Mouse (Mus musculus): ENCODE measurements around the gene Prss32. TPM values are rescaled to one million over a fixed set of nuclear protein-coding genes. Genes with fewer than 3 reads are reported as not detected.
A peak's percentile ranks its signal among the peaks of the same experiment; 100 is the strongest.

Prss32 gene
- 0.06 TPM in 1 of 2 replicates, not detected in the other for polyA plus RNA-seq (2012; rRNA removed)
- not detected in 2 replicates for polyA plus RNA-seq (2014; fragmentation: Nextera tagmentation; extraction: Ambion mirVana)

DNA sequence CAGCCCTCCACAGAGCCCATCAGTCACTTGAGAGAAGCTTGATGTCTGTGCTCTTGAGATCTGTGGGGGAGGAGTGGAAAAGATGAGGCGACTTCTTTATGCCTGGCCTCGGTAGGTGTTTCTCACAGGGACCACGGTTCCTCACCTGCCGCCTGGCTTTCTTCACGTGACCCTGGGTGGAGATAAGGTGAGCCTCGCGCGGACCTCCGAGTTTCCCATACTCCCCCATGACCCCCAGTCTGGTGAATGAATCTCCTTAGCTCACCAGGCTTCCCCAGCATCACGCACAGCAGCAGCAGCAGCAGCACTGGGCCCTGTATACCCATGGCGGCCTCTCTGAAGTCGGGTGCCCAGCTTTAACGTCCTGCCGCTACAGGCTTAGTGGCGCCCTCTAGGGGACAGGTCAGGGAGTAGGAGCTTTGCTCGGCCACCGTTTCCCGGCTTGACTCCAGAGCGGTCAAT lies at the start of gene Prss32, which contains the start of gene Prss41:
TSS of gene Prss32 (plus strand) at position 44 of the 462 bp plus-strand sequence.
TSS of gene Prss41 (minus strand) at position 361 of the 462 bp plus-strand sequence.
- Histone ChIP-seq H3K9ac (ENCODE audit: low read depth, low read length, severe bottlenecking) (no peak within 1 kb of the TSS), H3K9me3 (ENCODE audit: control insufficient read depth, low read length) (no peaks in the 10 kb centered on the region), H3K4me1 (ENCODE audit: control insufficient read depth, insufficient read depth, low read length) (no peaks in the 10 kb centered on the region), H3K27ac (replicated peaks; ENCODE audit: low read depth, low read length) (no peak within 1 kb of the TSS), H3K4me3 (replicated peaks; ENCODE audit: low read length) (no peak within 1 kb of the TSS), H3K36me3 (ENCODE audit: control insufficient read depth, insufficient read depth, low read length) (no peaks in the 10 kb centered on the region), H3K27me3 (ENCODE audit: control insufficient read depth, insufficient read depth, low read length) (no peaks in the 10 kb centered on the region), H3K4me2 (replicated peaks; ENCODE audit: low read depth, low read length, severe bottlenecking) (peak within 1 kb of the TSS; percentile 31)
- WGBS, result 17% methylated on average over 19 of the region's 19 CpGs
- no peak for ATAC-seq (ENCODE audit: low FRiP score, low read depth)
- DNase-seq (ENCODE audit: low spot score), result no peak
- no peak for TF ChIP-seq POLR2A (IDR thresholded peaks at IDR 0.05; ENCODE audit: borderline replicate concordance, extremely low read depth, insufficient read depth, insufficient read length)

DNA sequence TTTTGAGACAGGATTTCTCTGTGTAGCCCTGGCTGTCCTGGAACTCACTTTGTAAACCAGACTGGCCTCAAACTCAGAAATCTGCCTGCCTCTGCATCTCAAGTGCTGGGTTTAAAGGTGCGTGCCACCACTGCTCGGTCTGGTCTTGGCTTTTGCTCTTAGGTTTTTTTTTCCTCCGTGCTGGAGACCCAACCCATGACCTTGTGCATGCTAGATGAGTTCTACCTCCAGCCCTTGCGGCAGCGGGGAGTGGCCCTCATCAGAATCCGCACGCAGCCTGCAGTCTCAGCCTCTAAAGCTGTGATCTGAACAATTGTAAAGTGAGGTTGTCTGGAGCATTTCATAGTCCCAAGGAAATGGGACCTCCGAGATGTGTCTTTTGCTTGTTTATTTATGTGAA lies 48.3 kb upstream of the Prss32 start:
- Histone ChIP-seq H3K27me3 (ENCODE audit: control insufficient read depth, insufficient read depth, low read length) (no peaks in the 10 kb centered on the region), H3K4me2 (replicated peaks; ENCODE audit: low read depth, low read length, severe bottlenecking) (no peak overlapping the region), H3K4me1 (ENCODE audit: control insufficient read depth, insufficient read depth, low read length) (peaks cover 8% of the 10 kb centered on the region), H3K9me3 (ENCODE audit: control insufficient read depth, low read length) (no peaks in the 10 kb centered on the region), H3K27ac (replicated peaks; ENCODE audit: low read depth, low read length) (no peak overlapping the region), H3K9ac (ENCODE audit: low read depth, low read length, severe bottlenecking) (no peak overlapping the region), H3K36me3 (ENCODE audit: control insufficient read depth, insufficient read depth, low read length) (peaks cover 5% of the 10 kb centered on the region; the same call in 1 of the 2 replicates), H3K4me3 (replicated peaks; ENCODE audit: low read length) (no peak overlapping the region)
- WGBS, result 95% methylated on average over 8 of the region's 8 CpGs
- ATAC-seq (ENCODE audit: low FRiP score, low read depth) (no peak), DNase-seq (ENCODE audit: low spot score) (no peak)
- TF ChIP-seq POLR2A (IDR thresholded peaks at IDR 0.05; ENCODE audit: borderline replicate concordance, extremely low read depth, insufficient read depth, insufficient read length), result no peak

DNA sequence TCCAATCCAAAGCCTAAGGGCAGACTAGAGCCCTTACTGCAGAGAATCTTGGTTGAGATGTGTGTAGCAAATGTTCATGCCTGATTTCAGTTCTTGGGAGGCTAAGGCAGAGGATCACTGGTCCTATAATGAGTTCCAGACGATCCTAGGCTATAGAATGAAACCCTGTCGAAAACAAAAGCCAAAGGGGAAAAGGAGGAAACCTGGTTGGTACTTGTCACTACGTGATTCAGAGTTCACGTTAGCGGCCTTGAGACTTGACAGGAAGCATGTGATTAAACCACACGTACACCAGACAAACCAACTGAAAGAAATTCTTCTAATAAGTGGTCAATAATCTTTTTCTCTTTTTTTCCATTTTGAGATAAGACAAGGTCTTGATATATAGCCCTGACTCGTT lies 46.3 kb upstream of the Prss32 start:
- no peaks in the 10 kb centered on the region for H3K9me3 ChIP-seq (ENCODE audit: control insufficient read depth, low read length)
- no peaks in the 10 kb centered on the region for H3K27me3 ChIP-seq (ENCODE audit: control insufficient read depth, insufficient read depth, low read length)
- no peak overlapping the region for H3K4me2 ChIP-seq (replicated peaks; ENCODE audit: low read depth, low read length, severe bottlenecking)
- peaks cover 5% of the 10 kb centered on the region; the same call in 1 of the 2 replicates for H3K36me3 ChIP-seq (ENCODE audit: control insufficient read depth, insufficient read depth, low read length)
- H3K27ac ChIP-seq (replicated peaks; ENCODE audit: low read depth, low read length), result no peak overlapping the region
- 16% methylated on average over 7 of the region's 7 CpGs for WGBS
- H3K9ac ChIP-seq (ENCODE audit: low read depth, low read length, severe bottlenecking), result no peak overlapping the region
- ATAC-seq (ENCODE audit: low FRiP score, low read depth) (no peak), DNase-seq (ENCODE audit: low spot score) (no peak)
- no peaks in the 10 kb centered on the region for H3K4me1 ChIP-seq (ENCODE audit: control insufficient read depth, insufficient read depth, low read length)
- TF ChIP-seq POLR2A (IDR thresholded peaks at IDR 0.05; ENCODE audit: borderline replicate concordance, extremely low read depth, insufficient read depth, insufficient read length), result no peak
- H3K4me3 ChIP-seq (replicated peaks; ENCODE audit: low read length), result no peak overlapping the region

DNA sequence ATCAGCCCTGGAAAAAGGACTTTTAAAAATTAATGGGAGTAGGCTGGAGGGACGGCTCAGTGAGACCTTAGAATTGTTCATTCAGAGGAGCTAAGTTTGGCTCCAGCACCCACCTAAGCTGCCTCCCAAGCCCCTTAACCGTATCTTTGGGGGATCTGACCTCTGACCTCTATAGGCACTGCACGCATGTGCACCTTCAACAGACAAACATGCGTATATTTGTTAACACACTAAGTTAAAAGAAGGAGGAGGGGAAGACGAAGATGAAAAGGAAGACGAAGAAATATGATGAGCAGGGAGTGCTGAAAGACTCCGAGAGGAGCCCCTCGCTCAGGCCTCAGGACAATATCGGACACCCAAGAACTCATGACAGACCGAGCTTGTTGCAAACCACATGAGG lies 42.0 kb upstream of the Prss32 start:
- no peak overlapping the region for H3K4me3 ChIP-seq (replicated peaks; ENCODE audit: low read length)
- no peak overlapping the region for H3K4me2 ChIP-seq (replicated peaks; ENCODE audit: low read depth, low read length, severe bottlenecking)
- WGBS, result 90% methylated on average over 10 of the region's 10 CpGs
- DNase-seq (ENCODE audit: low spot score) (no peak), ATAC-seq (ENCODE audit: low FRiP score, low read depth) (no peak)
- H3K9ac ChIP-seq (ENCODE audit: low read depth, low read length, severe bottlenecking), result no peak overlapping the region
- no peak for TF ChIP-seq POLR2A (IDR thresholded peaks at IDR 0.05; ENCODE audit: borderline replicate concordance, extremely low read depth, insufficient read depth, insufficient read length)
- H3K9me3 ChIP-seq (ENCODE audit: control insufficient read depth, low read length), result no peaks in the 10 kb centered on the region
- no peak overlapping the region for H3K27ac ChIP-seq (replicated peaks; ENCODE audit: low read depth, low read length)
- H3K36me3 ChIP-seq (ENCODE audit: control insufficient read depth, insufficient read depth, low read length), result no peaks in the 10 kb centered on the region
- no peaks in the 10 kb centered on the region for H3K27me3 ChIP-seq (ENCODE audit: control insufficient read depth, insufficient read depth, low read length)
- H3K4me1 ChIP-seq (ENCODE audit: control insufficient read depth, insufficient read depth, low read length), result peaks cover 17% of the 10 kb centered on the region

DNA sequence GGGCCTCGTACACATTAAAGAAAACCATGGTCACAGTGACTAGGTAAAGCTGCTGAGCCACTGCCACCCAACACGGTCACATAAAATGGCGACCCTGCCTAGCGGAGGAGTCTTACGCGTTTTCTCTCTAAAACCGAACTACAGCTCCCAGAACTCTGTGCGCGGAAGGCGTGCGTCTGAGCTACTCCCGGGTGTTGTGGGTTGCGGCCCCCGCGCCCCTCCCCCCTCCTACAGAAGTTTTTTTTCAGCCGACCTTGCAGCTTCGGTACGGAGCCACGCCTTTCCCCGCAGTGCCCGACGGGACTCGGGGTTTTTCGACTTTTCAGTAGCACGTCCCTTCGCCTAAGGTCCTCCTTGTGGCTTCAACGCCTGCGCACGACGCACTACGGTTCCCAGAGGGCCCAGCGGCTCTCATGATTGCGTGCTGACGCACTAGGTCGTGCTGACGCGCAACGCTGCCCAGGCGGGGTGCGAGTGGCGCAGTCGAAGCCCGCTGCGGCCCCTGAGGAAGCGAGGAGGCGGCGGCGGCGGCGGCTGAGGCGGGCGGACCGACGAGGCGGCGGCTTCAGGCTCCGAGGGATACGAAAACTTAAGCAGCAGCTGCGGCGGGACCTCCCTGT lies 40.8 kb upstream of the Prss32 start:
- Histone ChIP-seq H3K36me3 (ENCODE audit: control insufficient read depth, insufficient read depth, low read length) (peaks cover 11% of the 10 kb centered on the region), H3K9me3 (ENCODE audit: control insufficient read depth, low read length) (no peaks in the 10 kb centered on the region), H3K27ac (replicated peaks; ENCODE audit: low read depth, low read length) (peak overlapping the region; percentile 96), H3K9ac (ENCODE audit: low read depth, low read length, severe bottlenecking) (peak overlapping the region; percentile 93), H3K4me3 (replicated peaks; ENCODE audit: low read length) (peak overlapping the region; percentile 96), H3K4me2 (replicated peaks; ENCODE audit: low read depth, low read length, severe bottlenecking) (peak overlapping the region; percentile 86), H3K27me3 (ENCODE audit: control insufficient read depth, insufficient read depth, low read length) (no peaks in the 10 kb centered on the region), H3K4me1 (ENCODE audit: control insufficient read depth, insufficient read depth, low read length) (peaks cover 21% of the 10 kb centered on the region)
- WGBS, result 1% methylated on average over 57 of the region's 60 CpGs
- peak; percentile 99 for DNase-seq (ENCODE audit: low spot score)
- peak; percentile 53; the same call in 1 of the 2 replicates for TF ChIP-seq POLR2A (IDR thresholded peaks at IDR 0.05; ENCODE audit: borderline replicate concordance, extremely low read depth, insufficient read depth, insufficient read length)
- peak; percentile 98 for ATAC-seq (ENCODE audit: low FRiP score, low read depth)

Data from limb, embryonic 14.5 days (tissue).